Mouse (Mus musculus) spleen, postnatal 10 days (tissue): ENCODE measurements around the gene Ptcd2.
A peak's percentile ranks its signal among the peaks of the same experiment; 100 is the strongest.

ENCODE experiments used
- DNase-seq, 2 experiments: peaks; one replicate each; pipeline ENCODE4 v3.0.0; 2021 to 2022; ENCODE audit warnings: low spot score in 2 of 2

Gene Ptcd2

GRCm38 (mm10) chr13:99344599-99345575 lies at the start of gene Ptcd2, which contains the start of gene Mrps27:
TSS of gene Ptcd2 (minus strand) at chr13:99344705.
TSS of gene Mrps27 (plus strand) at chr13:99344786.
- DNase-seq, result peak; percentile 97 to 98

GRCm38 (mm10) chr13:99393128-99393527 lies 48.6 kb upstream of the Ptcd2 start:
- no peak for DNase-seq

GRCm38 (mm10) chr13:99391417-99391816 lies 46.9 kb upstream of the Ptcd2 start:
- no peak for DNase-seq

- no peak for DNase-seq
Observed at GRCm38 (mm10) chr13:99387901-99388811, 43.7 kb upstream of the Ptcd2 start.

- DNase-seq, result no peak
Observed at GRCm38 (mm10) chr13:99386341-99386740, 41.8 kb upstream of the Ptcd2 start.

GRCm38 (mm10) chr13:99385911-99386310 lies 41.4 kb upstream of the Ptcd2 start:
- DNase-seq, result no peak

- DNase-seq, result no peak
Observed at GRCm38 (mm10) chr13:99384555-99385203, 40.2 kb upstream of the Ptcd2 start.

GRCm38 (mm10) chr13:99382373-99382772 lies 37.9 kb upstream of the Ptcd2 start:
- no peak for DNase-seq

- no peak for DNase-seq
Observed at GRCm38 (mm10) chr13:99378223-99378622, 33.7 kb upstream of the Ptcd2 start.

GRCm38 (mm10) chr13:99377055-99377454 lies 32.5 kb upstream of the Ptcd2 start:
- DNase-seq, result no peak

GRCm38 (mm10) chr13:99375550-99375949 lies 31.0 kb upstream of the Ptcd2 start:
- DNase-seq, result peak; percentile 31 to 71

GRCm38 (mm10) chr13:99374191-99374590 lies 29.7 kb upstream of the Ptcd2 start:
- DNase-seq, result no peak

GRCm38 (mm10) chr13:99373684-99374083 lies 29.2 kb upstream of the Ptcd2 start:
- DNase-seq, result no peak

GRCm38 (mm10) chr13:99371285-99371684 lies 26.8 kb upstream of the Ptcd2 start:
- no peak for DNase-seq

GRCm38 (mm10) chr13:99369103-99369502 lies 24.6 kb upstream of the Ptcd2 start:
- DNase-seq, result no peak

GRCm38 (mm10) chr13:99367554-99368174 lies 23.2 kb upstream of the Ptcd2 start:
- no peak for DNase-seq

GRCm38 (mm10) chr13:99366422-99367175 lies 22.1 kb upstream of the Ptcd2 start:
- DNase-seq, result no peak

- no peak for DNase-seq
Observed at GRCm38 (mm10) chr13:99363866-99364265, 19.4 kb upstream of the Ptcd2 start.

- no peak for DNase-seq
Observed at GRCm38 (mm10) chr13:99358921-99359320, 14.4 kb upstream of the Ptcd2 start.
